15 mouse cellular contexts compared by ENCODE assay signal in the genomic region with DNA sequence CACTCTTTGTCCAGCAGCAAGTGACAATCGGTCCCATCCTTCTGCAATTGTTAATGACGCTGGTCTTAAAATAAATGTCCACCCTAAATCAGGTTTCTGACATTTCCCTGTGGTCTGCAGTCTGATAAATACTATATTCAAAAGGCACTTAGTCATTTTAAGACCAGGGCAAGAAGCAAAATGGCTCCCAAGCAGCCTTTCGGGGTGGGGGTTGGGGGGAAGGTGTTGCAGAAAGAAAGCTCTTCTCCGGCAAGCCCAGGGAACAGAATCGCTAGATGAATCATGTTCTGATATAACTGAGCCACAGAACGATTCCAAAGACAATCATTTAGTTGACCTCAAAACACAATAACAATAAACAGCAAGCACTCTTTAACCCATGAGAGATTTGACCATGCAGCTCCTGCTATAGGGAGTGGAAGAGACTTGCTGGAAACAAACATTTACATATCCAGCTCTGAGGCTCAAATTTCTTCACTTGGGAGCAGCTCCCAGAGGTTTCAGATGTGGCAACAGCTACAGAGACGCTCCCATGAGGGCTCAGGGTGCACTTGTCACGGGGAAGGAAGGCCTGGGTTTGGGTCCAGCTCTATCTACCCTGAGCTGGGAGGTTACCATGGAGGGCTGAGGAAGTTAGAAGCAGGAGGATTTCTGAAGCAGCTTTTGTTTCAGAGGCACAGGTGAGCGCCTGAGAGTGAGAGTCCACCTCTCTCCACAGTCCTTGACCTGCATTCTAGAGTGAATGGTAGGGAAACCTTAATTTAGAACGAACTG. TPM values are rescaled to one million over a fixed set of nuclear protein-coding genes. Genes with fewer than 3 reads are reported as not detected.
DNase-seq lines count a peak whose midpoint lies in the region; ATAC-seq and TF ChIP-seq lines count a peak whose summit lies in the region.
"Had no signal": no experiment of that assay in that cellular context is flagged by ENCODE, and none has a peak within 500 bp of the region (broad histone marks: within the 10 kb centered on the region; RNA-seq: fewer than 3 reads in every experiment).

No protein-coding gene starts in this region.

- H3K36me3 ChIP-seq in heart, embryonic 13.5 days: no peaks in the 10 kb centered on the region
- no peaks in the 10 kb centered on the region for H3K36me3 ChIP-seq in forebrain, embryonic 16.5 days (ENCODE audit: control insufficient read depth, insufficient read depth)
- H3K36me3 ChIP-seq in intestine, postnatal 0 days (ENCODE audit: control insufficient read depth, insufficient read depth): no peaks in the 10 kb centered on the region
- H3K36me3 ChIP-seq: G1E; liver, embryonic 15.5 days had no signal

- no peaks in the 10 kb centered on the region for H3K27me3 ChIP-seq in heart, embryonic 13.5 days (replicated peaks)
- H3K27me3 ChIP-seq in forebrain, embryonic 16.5 days (replicated peaks; ENCODE audit: control insufficient read depth, insufficient read depth, low read length): no peaks in the 10 kb centered on the region
- H3K27me3 ChIP-seq in intestine, postnatal 0 days (replicated peaks; ENCODE audit: control insufficient read depth, insufficient read depth, low read length): no peaks in the 10 kb centered on the region

- no peak overlapping the region for H3K4me3 ChIP-seq in heart, embryonic 13.5 days
- H3K4me3 ChIP-seq in forebrain, embryonic 16.5 days (replicated peaks; ENCODE audit: low read length): peak overlapping the region; percentile 22
- peak overlapping the region; percentile 47 for H3K4me3 ChIP-seq in olfactory bulb, adult 2 months (ENCODE audit: insufficient read depth, low read depth, low read length)
- no peak overlapping the region for H3K4me3 ChIP-seq in intestine, postnatal 0 days (ENCODE audit: low read depth, low read length)
- H3K4me3 ChIP-seq: liver, embryonic 15.5 days had no signal

- peak overlapping the region; percentile 53 for H3K27ac ChIP-seq in heart, embryonic 13.5 days (replicated peaks)
- H3K27ac ChIP-seq in forebrain, embryonic 16.5 days (ENCODE audit: low read length): peak overlapping the region; percentile 81
- H3K27ac ChIP-seq in olfactory bulb, adult 2 months (ENCODE audit: insufficient read depth, low read depth, low read length): peak overlapping the region; percentile 84
- no peak overlapping the region for H3K27ac ChIP-seq in intestine, postnatal 0 days (ENCODE audit: low read depth, low read length)
- H3K27ac ChIP-seq: kidney, postnatal 0 days; liver, embryonic 15.5 days had no signal

- no peak for DNase-seq in heart, postnatal 14 days
- peak; percentile 48 for DNase-seq in right cerebral cortex, postnatal 14 days
- DNase-seq in right cerebral cortex, postnatal 36 days (ENCODE audit: low spot score in 2 of 2): no peak
- DNase-seq in thymus, postnatal 25 days: no peak
- DNase-seq: adrenal gland, adult 8-10 months; cerebellum, postnatal 10 days; heart, adult 18-20 months; thymus, postnatal 36 days had no signal

- peaks cover 82% of the 10 kb centered on the region for H3K4me1 ChIP-seq in heart, embryonic 13.5 days
- peaks cover 60% of the 10 kb centered on the region for H3K4me1 ChIP-seq in forebrain, embryonic 16.5 days (replicated peaks; ENCODE audit: control insufficient read depth, insufficient read depth, low read length)
- peaks cover 22% of the 10 kb centered on the region for H3K4me1 ChIP-seq in olfactory bulb, adult 2 months (ENCODE audit: control insufficient read depth, insufficient read depth, low read length)
- no peaks in the 10 kb centered on the region for H3K4me1 ChIP-seq in intestine, postnatal 0 days (replicated peaks; ENCODE audit: control insufficient read depth, insufficient read depth, low read length)

- ATAC-seq in heart, embryonic 13.5 days (ENCODE audit: extremely low read depth, insufficient number of reproducible peaks, low FRiP score, low TSS enrichment): no peak
- ATAC-seq in forebrain, embryonic 16.5 days: no peak
- no peak for ATAC-seq in intestine, postnatal 0 days

- 68% methylated on average over 10 of the region's 10 CpGs for WGBS in heart, embryonic 13.5 days
- 81% methylated on average over 10 of the region's 10 CpGs for WGBS in forebrain, embryonic 16.5 days
- WGBS in olfactory bulb, adult 2 months: 44% methylated on average over 10 of the region's 10 CpGs
- WGBS in intestine, postnatal 0 days: 80% methylated on average over 10 of the region's 10 CpGs

- TF ChIP-seq CTCF in olfactory bulb, adult 2 months (IDR thresholded peaks at IDR 0.05; ENCODE audit: insufficient read depth, low read depth, low read length): no peak
- TF ChIP-seq CTCF in intestine, postnatal 0 days (IDR thresholded peaks at IDR 0.05; ENCODE audit: low read depth): no peak

- TF ChIP-seq POLR2A in olfactory bulb, adult 2 months (IDR thresholded peaks at IDR 0.05; ENCODE audit: insufficient read depth, low read depth, low read length): no peak

- H3K4me2 ChIP-seq in heart, embryonic 13.5 days: no peak overlapping the region
- H3K4me2 ChIP-seq in forebrain, embryonic 16.5 days (ENCODE audit: low read length): peak overlapping the region; percentile 58
- H3K4me2 ChIP-seq in intestine, postnatal 0 days (replicated peaks; ENCODE audit: low read depth): no peak overlapping the region
- H3K4me2 ChIP-seq: liver, embryonic 15.5 days had no signal

- intact Hi-C loops in heart, postnatal 14 days (cut with DNase I): no loop called here

- no peaks in the 10 kb centered on the region for H3K9me3 ChIP-seq in heart, embryonic 13.5 days
- no peaks in the 10 kb centered on the region for H3K9me3 ChIP-seq in forebrain, embryonic 16.5 days (ENCODE audit: control insufficient read depth, low read length)
- H3K9me3 ChIP-seq in intestine, postnatal 0 days (ENCODE audit: control insufficient read depth): no peaks in the 10 kb centered on the region
- H3K9me3 ChIP-seq: G1E; liver, embryonic 15.5 days had no signal

- peak overlapping the region; percentile 21; the same call in 1 of the 2 replicates for H3K9ac ChIP-seq in heart, embryonic 13.5 days
- H3K9ac ChIP-seq in forebrain, embryonic 16.5 days (replicated peaks; ENCODE audit: low read depth, low read length): peak overlapping the region; percentile 43
- no peak overlapping the region for H3K9ac ChIP-seq in intestine, postnatal 0 days (ENCODE audit: low read depth, low read length)
- H3K9ac ChIP-seq: liver, embryonic 15.5 days had no signal

RNA-seq across cellular contexts. Expression of a gene that starts 22.9 kb away (rescaled TPM):
- polyA plus RNA-seq in heart, embryonic 13.5 days (2015; fragmentation: Nextera tagmentation; extraction: Ambion mirVana): 27.1 and 31.3 TPM in 2 replicates
- 10 to 100 TPM; 28.5 to 35.0 TPM for total RNA-seq in heart, postnatal 14 days (2021)
- 52.3 and 54.0 TPM in 2 replicates for polyA plus RNA-seq in forebrain, embryonic 16.5 days (2015; fragmentation: Nextera tagmentation; extraction: Ambion mirVana)
- 74.3 TPM in 1 of 2 replicates, not detected in the other for polyA plus RNA-seq in olfactory bulb, adult 2 months (2012; ENCODE audit: insufficient read depth, insufficient read length, low replicate concordance, missing spikeins)
- polyA plus RNA-seq in intestine, postnatal 0 days (2015; fragmentation: Nextera tagmentation; extraction: Ambion mirVana): 18.5 and 20.8 TPM in 2 replicates

Comparison
In these comparisons a context has a peak if more than half of its experiments do, and no peak if none do; other contexts are left out.
1. H3K4me3 ChIP-seq: peak in forebrain, embryonic 16.5 days (single experiment) and olfactory bulb, adult 2 months (single experiment); none in heart, embryonic 13.5 days (single experiment) and intestine, postnatal 0 days (single experiment).